Mouse (Mus musculus): ENCODE measurements around the gene Exoc2.

Gene Exoc2

DNA sequence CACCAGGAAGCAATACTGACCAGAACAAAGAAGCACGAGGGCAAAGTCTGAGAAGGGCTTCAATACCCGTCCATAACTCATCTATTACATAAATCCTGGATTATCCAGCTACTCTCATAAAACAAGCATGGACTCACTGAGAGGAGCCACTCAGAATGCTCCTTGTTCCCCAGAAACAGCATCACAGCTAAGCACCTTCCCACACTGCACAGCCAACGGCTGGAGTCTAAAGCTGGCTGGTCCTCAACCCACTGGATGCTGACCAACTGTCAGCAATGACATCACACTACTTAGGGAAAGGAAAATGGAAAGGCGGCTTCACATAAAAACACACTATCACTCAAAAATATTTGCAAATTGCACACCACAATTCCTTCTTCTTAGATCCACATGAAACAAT lies 5.6 kb downstream of the Exoc2 start:
- no peak for DNase-seq

DNA sequence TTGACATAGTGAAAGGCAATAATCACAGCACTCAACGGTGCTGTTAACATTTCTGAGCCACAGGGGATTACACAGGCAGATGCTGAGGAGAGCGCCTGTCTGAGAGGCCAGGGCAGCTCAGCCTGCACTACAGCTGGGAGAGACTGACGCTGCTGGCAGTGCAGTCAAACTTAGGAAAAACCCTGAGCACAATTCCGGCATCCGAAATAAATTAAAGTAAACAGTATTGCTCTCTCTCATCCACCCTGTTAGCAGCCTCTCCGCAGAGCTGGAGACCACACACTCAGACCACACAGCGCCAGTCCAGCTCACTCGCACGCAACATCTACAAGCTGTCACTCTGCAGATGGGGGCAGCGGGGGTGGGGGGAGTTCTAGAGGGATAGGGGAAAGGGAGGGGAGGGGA lies 7.4 kb downstream of the Exoc2 start:
- no peak for DNase-seq

DNA sequence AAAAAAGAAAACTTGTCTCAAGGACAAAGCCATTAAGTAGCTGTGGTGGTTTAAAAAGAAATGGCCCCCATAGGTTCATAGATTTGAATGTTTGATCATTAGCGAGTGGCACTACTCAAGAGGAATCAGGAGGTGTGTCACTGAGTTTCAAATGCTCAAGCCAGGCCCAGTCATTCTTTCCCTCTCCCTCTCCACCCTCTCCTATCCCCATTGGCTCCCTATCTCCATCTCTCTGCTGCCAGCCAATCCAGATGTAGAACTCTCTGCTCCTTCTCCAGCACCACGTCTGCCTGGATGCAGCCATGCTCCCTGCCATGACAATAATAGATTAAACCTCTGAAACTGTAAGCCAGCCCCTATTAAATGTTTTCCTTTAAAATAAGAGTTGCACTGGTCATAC lies 12.0 kb downstream of the Exoc2 start:
- DNase-seq, result no peak

DNA sequence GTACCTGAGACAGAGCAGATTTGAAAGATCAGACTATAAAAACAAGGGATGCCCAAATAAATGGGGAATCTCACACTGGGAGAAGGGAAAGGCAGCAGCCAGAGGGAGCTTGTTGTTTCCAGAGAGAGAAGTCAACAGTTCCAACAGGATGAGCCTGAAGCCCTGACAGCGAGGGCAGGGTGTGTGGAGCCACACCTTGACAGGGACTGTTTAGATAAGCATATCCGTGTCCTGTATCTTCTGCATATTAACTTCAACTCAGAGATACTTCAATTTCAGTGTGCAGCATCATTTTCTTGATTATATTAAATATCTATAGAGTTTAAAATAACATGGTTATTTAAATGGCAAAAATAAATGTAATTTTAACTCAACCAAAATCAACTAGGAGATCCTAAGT lies 13.2 kb downstream of the Exoc2 start:
- DNase-seq, result no peak

DNA sequence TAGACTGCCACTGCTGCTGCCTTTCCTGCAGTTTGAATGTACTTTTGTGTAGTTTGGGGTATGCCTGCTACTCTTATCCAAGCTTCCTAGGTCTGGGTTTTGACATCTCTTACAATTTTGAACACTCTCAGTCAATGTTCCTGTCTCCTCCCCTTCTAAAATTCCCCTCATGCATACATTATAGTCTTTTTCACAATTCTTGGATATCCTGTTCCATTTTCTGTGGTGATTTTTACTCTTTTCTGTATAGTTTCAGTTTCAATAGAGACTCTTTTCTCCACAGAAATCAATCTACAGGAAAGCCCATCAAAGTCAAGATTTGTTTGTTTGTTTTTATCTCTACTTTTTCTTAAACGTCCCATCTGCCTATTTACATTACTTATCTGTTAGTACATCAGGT lies 20.3 kb downstream of the Exoc2 start:
- DNase-seq, result no peak

DNA sequence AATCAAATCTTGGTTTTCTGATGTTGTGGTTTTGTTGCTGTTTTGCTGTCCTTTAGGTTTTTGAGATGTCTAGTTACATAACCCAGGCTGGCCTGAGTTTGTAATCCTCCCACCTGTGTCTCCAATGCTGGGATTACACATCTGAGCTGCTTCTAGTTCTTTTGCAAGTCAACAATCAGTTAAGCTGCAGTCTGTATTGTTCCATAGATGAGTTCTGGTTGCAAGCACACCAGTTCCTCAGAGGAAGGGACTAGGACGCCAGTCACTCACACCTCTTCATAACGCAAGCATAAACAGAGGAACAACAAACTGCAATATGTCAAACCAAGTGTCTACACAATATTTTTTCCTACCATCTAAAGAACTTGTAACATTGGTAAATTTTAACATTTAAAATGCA lies 21.8 kb downstream of the Exoc2 start:
- no peak for DNase-seq

DNA sequence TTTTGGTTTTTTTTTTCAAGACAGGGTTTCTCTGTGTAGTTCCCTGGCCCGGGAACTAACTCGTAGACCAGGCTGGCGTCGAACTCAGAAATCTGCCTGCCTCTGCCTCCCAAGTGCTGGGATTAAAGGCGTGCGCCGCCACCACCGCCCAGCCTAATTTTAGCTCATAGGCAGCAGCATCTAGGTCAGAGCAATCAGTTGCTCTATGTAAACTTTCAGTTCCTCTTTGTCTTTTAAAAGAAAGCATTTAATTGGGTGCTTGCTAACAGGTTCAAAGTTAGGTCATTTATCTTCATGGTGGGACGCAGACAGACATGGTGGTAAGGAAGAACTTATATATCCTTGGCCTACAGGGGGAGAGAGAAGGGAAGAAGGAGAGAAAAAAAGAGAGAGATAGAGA lies 24.7 kb downstream of the Exoc2 start:
- DNase-seq, result no peak

DNA sequence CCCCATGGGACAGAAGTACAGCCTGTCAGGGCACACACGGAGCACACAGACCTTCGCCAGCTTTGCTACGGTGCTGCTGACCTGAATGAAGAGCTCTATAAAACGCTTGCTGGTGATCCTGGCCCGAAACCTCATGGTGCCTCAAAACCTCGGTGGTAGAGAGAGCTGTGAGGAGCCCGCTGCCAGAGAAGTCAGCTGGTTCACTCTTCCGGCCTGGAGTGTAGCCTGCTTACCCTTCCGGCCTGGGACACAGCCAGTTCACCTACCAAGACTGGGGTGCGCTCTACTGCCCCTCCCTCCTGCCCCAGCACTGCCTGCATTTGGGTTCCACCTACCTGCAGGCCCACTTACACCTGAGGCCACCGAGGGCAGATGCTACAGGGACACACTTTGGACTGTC lies 26.4 kb downstream of the Exoc2 start, which contains the start of gene Hus1b:
Hus1b (minus strand) TSS at position 220 of the 400 bp plus-strand sequence.
- DNase-seq, result no peak

DNA sequence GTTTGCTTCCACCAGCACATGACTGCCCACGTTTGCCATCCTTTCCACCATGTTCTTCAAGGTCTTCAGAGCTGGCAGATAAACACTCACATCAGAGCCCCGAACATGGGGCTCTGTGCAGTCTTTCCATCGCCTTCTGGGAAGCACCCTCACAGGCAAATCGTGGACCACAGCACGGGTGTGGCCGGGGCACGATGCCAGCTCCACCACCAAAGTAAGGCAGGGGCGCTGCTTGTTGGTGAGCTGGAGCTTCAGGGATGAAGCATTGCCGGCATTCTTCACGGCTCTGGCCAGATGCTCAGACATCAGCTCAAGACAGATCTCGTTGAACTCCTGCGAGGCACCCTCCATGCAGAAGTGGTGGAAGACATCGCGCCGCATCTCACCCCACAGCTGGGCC lies 26.8 kb downstream of the Exoc2 start:
- no peak for DNase-seq

DNA sequence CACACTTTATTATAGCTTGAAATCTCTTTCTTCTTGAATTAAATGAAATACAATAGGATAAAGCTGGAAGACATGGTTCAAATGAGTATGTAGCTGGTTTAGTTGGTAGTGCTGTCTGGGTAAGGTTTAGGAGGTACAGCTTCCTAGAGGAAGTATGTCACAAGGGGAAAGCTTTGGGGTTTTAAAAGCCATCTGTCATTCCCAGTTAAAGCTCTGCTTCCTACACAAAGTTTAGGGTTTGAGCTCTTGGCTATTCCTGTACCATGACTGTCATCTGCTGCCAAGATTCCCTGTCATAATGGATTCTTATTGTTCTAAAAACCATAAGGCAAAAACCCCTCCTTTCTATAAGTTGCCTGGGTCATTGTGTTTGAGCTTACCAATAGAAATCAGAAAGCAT lies 28.1 kb downstream of the Exoc2 start:
- no peak for DNase-seq

DNA sequence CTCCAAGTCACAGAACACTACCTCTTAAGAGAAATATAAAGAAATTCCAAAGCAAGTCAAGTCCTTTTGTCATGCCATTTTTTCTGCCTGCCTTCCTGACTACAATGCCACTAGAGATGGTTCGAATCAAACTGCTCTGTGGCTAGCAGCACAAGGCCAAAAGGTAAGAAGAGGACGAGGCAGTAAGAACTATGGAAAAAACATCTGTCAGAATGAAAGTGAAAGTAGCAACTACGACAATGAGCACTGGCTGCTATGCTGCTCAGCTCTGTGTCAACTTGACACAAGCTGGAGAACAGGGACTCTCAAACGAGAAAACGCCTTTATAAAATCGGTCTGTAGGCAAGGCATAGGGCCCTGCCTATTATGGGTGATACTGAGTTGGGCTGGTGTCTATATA lies 40.9 kb downstream of the Exoc2 start:
- DNase-seq, result no peak

DNA sequence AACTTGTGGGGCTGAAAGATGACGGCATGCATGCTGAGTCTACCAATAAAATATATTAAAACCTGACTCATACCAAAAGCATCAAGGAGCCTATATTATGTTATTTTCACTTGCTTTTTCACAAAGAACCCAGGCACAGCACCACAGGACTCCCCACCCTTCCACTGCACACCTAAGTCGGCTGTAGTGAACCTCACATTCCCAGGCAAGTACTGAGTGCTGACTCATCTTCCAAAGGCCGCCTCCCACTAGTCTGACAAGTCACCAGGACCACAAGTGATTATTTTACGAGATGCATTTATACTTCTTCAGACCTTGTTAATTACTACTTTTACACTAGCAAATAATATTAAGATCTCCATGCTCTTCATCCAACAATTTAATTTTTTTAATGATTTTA lies 42.3 kb downstream of the Exoc2 start:
- no peak for DNase-seq

DNA sequence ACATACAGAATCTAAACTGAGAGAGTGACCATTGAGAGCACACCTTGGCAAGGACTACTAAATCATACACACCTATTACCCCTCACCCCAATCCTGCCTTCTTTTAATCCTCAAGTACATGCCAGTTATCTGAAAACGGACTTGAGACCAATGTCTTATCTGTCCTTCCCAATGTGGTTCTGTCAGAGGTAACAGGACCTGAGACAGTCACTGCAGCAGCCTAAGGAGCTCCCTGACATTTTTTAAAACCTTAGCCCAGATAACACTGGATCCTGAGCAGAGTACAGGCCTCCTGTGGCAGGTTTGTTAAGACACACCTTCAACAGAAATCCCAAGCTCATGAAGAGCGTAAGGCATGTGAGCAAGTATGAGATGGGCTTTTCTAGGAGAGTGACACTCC lies 44.8 kb downstream of the Exoc2 start:
- DNase-seq, result no peak

DNA sequence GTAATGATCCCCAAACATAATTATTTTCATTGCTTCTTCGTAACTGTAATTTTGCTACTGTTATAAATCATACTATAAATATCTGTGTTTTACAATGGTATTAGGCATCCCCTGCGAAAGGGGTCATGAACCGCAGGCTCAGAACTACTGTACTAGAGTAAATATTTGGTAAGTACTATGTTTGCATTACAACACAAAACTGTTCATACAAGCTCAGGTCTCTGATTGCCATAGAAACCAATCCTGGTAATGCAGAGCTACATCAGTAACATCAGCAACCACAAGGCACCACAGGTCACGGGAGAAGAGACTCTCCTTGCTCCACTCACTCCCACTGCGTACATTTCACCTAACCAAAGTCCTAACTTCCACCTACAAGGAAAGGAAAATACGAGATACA lies 49.6 kb downstream of the Exoc2 start:
- no peak for DNase-seq

DNA sequence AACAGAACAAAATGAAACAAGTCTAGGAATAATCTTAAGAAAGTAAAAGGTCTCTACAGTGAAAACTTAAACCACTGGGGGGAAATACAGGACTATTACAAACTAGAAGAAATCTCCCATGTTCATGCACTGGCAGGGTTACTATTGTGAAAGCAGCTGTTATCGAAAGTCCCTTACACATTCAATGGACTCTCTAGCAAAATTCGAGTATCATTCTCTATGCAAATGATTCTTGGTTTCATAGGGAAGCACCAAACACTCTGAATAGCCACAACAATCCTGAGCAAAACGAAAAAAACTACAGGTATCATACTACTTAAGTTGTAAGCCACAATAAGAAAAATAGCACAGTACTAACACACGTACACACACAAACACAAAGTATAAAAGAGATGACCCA lies 52.0 kb downstream of the Exoc2 start:
- DNase-seq, result no peak

DNA sequence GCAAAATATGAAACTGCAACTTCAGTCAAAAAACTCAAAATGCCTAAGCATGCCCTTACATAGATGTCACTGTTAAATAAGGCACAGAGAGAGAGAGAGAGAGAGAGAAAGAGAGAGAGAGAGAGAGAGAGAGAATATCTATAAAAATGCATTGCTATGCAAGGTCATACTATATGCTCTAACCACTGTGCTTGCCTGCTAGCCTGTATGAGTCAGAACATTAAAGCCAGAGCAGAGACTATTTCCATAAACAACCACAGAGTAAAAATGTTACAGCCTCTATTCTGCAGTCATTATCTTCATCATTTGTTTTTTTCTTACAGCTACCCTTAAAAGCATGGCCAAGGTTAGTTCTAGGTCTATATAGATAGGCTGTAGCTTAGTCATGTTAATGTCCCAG lies 60.1 kb downstream of the Exoc2 start:
- DNase-seq, result no peak

DNA sequence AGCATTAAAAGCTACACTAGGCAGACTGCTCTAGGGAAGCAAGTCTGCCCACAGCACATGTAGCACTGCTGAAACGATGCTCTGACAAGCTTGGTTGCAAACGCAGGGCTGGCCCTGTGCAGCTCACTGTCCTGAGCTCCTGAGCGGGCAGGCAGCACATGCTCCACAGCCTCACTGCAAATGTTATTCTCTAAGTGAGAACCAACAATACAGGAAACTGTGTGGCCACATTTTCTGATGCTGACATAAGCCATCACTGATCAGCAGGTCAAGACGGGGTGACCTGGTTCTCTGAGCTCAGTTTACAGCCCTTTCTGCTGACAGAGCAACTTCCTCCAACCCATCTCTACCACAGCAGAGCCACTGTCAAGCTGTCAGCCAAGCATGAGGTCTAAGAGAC lies 60.9 kb downstream of the Exoc2 start:
- no peak for DNase-seq

DNA sequence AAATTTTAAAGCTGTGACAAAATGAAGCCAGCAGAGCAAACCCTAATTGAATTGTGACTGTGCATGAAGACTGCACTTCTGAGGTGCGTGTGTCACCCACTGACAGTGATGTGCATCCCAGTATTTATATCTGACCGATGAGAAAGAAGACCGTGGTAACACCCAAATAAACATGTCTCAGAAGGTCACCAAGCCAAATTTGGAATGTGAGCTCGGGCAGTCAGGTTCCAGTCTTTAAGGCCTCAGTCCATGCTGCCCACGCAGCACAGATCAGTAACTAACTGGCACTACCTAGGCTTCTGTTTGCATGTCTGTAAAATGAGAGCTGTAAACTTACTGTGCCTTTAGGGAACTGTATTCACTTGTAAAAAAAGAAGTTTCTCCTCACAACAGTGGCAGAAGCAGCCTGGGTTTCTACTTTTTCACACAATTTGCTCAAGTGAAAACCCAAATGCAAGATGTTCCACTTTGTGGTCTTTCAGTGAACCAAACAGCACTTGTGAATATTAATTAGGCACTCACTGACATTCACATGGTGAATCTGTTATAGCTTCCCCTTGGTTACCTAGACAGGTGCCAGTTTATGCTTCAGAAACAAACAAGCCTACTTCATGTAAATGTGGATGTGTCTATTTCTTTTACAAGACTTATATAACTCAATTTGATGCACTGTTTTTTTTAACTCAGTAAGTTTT lies 61.8 kb downstream of the Exoc2 start:
- DNase-seq, result no peak

DNA sequence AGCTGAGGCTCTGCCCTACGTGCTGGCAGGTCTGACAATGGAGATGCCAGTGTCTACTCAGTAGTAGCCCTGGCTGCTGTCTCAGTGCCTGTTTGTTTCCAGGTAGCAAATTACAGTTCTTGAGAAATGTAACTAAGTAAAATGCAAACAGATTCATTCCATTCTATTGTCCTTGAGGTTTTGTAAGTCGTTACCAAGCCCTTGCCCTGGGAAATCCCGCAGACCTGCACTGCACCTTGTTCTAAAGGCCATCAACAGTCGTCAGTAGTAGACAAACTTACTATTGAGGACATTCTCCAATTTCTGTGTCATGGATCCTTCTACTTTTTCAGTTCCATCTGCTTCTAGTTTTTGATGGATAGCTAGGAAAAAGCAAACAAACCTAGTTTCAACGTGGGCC lies 63.0 kb downstream of the Exoc2 start:
- no peak for DNase-seq

DNA sequence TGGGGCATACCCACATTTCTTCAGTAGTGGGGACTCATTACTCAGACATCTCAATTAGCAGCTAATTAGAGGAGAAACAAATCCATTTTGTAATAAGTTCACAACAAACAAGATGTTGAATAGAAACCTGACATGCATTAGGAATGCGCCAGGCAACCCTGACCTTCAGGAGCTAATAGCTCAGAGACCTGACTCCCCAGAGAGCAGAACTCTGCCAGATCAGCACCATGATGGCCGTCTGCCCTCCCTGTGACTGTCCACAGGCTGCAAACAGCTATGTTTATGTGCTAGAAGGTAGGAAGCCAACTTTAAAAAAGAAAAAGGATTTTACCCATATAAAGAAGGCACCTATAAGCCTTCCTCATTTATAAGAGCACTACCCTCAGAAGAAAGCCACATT lies 71.6 kb downstream of the Exoc2 start:
- DNase-seq, result no peak

DNA sequence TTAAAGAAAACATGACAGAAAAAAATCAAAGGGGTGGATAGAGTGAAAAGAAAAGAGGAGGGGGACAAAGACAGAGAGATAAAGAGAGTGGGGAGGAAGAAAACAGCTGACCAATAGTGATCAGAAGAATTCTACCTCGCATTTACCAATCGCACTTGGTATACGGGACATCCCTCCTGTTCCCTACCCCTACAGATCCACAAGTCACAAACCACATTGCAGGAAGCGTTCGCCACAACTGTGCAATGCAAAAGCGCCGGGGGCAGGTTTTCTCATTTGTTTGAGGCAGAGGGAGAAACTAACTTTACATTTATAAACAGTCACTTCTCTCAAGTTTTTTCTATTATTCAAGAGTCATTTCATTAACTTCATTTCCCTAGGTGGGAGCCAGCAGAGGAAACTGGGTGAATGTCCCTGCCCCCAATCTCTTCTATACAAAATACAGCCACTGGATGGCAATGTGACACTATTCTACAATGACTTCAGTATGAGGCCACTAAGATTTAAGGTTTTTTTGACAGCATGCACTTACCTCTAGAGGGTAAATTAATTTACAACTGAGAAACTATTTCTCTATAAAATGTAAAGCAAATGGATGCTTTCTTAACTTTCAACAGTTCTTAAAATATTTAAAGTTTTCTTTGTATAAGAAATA lies 72.4 kb downstream of the Exoc2 start:
- no peak for DNase-seq

DNA sequence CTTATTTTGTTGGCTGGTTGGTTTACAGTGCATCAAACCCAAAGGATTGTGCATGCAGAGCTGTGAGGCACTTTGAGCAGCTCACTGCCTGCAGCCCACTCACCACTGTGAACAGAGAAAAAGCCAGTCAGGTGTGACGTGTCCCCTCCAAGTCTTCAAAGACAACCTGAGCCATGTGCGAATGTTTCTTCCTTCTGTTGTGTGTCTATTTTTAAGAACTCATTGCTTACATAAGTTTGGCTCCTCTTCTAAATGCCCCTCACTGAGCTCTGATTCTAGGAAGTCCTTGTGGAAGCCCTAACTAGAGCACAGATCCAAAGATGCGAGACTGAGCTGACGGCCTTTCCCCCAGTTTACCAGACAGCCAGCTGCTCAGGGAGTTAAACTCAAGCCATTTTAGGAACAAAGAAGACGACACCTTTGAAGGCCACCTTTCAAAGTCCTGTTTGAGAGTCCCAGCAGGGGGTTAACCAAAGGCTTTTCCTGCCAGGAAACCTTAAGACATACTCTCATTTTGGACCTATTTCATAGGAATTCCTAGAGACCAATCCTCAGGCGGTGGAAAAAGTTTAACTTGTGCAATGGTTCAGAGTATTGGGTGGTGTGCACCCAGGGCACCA lies 79.8 kb downstream of the Exoc2 start:
- no peak for DNase-seq

DNA sequence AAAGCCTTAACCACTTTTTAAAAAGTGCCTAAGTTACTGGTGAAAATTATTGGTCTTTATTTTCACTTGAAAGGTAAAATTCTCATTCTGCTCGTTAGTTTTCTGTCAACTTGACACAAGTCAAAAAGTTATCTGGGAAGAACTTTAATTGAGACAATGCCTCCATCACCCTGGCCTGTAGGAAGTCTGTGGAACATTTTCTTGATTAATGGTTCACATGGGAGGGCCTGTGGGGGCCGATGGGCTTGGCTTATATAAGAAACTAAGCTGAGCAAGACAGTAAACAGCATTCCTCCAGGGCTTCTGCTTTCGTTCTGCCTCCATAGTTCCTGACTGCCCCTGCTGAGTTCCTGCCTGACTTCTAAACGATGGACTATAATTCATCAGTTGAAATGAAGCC lies 81.6 kb downstream of the Exoc2 start:
- DNase-seq, result no peak

DNA sequence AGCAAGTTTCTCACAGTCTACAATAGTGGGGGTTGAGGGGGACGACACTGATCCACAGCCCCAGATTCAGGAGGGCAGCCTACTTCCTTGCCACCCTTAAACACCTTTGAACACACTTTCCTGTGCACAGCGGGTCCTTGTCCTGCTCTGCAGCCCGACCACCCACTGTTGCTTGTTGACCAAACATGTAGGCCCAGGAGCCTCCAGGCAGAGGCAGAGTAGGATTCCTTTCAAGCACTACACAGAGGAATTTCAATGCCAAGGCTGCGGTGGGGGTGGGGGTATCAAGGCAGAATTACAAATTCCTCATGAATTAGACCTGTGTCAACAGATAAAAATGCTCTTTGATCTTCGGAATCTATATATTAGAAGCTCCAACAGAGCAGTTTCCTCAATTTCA lies 82.7 kb downstream of the Exoc2 start:
- no peak for DNase-seq

DNA sequence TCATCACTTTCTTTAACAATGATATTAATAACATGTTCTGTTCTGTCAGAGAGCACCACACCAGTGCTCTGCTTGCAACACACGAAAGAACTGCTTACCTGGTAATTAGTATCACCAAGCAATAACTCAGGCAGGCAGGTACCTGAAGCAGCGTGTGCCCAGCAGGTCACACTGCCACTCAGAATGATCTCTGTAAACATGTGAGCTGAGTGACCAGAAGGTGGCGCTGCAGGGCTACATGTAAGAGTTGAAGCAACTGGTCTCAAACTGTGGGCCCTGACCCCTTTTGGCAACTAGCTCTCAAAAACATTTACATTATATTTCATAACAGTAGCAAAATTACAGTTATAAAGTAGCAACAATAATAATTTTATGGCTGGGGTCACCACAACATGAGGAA lies 85.4 kb downstream of the Exoc2 start:
- peak; percentile 95 for DNase-seq
